Mouse (Mus musculus) gastrocnemius, postnatal 4 days (tissue): ENCODE data around the gene Rnf167. TPM values are rescaled to one million over a fixed set of nuclear protein-coding genes. Genes with fewer than 3 reads are reported as not detected.

Experiments used
- DNase-seq, 2 experiments: peaks; one replicate each; pipeline ENCODE4 v3.0.0; 2021 to 2022; ENCODE audit warnings: low spot score in 2 of 2, mixed read lengths in 2 of 2
- long read RNA-seq, 2 experiments: library from polyadenylated mRNA; stranded (forward); transcript quantifications; one replicate each; pipeline ENCODE4 v2.0.0; 2021
- total RNA-seq, 2 experiments: library from RNA; stranded (reverse); gene quantifications; 2 replicates each; pipeline ENCODE4 v1.2.3; 2021

The Rnf167 gene
- 10 to 100 TPM; 43.5 to 44.0 TPM for total RNA-seq
- long read RNA-seq, experiment 1, transcript Rnf167-201 (9 exons, 1,833 nt) = major isoform, 34 of 54 reads
- long read RNA-seq, experiment 1, partial matches to known transcripts = 3 of 54 reads
- long read RNA-seq, experiment 1, other reads (novel, unspliced or antisense) = 17 of 54 reads
- long read RNA-seq, experiment 2, transcript Rnf167-201 (9 exons, 1,833 nt) = major isoform, 22 of 49 reads
- long read RNA-seq, experiment 2, partial matches to known transcripts = 4 of 49 reads
- long read RNA-seq, experiment 2, other reads (novel, unspliced or antisense) = 23 of 49 reads

- DNase-seq = peak; percentile 87 to 96
Measured at GRCm38 (mm10) chr11:70646691-70647650, at the start of gene Rnf167, which contains the start of gene Slc25a11. Rnf167 (plus strand) TSS chr11:70647235. Slc25a11 (minus strand) TSS chr11:70647479.

DNA sequence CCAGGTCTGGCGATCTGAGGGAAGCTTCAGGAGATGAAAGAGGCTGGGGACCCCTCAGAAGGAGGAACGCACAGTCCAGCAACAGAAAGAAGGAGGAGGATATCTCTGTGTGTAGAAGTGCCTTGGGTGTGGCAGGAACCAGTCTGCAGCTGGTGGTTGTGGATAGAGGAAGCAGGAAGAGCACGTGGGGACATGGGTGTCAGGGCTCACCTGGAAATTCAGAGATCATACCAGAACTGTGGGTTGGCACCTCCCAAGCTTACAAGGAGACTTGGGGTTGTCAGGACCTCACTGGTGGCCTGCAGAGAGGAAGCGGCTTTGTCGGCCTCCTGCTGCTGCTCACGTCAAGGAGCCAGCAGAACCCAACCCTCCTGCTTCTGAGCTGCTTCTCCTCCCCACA lies 49.7 kb upstream of the Rnf167 start:
- DNase-seq = no peak

- DNase-seq = no peak
Measured at GRCm38 (mm10) chr11:70598451-70598953, 48.5 kb upstream of the Rnf167 start.

DNA sequence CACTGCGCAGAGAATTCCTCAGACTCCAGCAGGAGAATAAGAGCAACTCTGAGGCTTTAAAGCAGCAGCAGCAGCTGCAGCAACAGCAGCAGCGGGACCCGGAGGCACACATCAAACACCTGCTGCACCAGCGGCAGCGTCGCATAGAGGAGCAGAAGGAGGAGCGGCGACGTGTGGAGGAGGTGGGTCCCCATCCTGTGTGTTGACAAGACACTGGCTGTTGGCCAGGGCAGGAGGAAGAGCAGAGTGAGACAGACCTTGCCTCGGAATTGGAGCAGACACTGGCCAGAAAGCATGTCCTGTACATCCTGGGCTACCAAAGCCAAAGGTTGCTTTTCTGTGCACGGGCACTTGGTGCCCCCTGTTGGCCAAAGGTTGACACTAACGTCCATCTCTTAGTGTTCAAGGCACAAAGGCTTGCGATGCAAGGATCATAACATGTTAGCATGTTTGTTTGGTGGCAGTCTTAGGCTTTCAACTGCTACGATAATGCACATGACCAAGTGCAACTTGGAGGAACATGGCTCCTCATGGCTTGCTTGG lies 41.9 kb upstream of the Rnf167 start:
- peak in 1 of 2 experiments; percentile 74 for DNase-seq

DNA sequence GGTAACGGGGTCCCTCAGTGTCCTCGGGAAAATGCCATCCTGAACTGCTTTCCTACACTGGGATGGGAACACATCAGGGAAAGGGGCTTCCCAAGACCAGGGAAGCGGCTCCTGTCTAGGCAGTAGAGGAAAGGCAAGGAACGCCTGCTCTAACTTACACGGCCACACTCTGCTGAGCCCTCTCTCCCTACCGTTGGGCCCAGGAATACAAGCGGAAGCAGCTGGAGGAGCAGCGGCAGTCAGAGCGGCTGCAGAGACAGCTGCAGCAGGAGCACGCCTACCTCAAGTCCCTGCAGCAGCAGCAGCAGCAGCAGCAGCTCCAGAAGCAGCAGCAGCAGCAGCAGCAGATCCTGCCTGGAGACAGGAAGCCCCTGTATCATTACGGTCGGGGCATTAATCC lies 40.3 kb upstream of the Rnf167 start:
- DNase-seq = no peak

DNA sequence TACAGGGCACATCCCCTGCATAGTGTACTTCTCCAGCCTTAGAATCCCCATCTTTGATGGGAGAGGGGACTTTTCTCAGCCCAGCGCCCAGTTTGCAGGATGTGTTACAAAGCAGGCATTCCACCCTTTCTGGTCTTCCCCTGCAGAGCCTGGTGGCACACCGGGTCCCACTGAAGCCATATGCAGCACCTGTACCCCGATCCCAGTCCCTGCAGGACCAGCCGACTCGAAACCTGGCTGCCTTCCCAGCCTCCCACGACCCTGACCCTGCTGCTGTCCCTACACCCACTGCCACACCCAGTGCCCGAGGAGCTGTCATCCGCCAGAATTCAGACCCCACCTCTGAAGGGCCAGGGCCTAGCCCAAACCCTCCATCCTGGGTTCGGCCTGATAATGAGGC lies 39.4 kb upstream of the Rnf167 start:
- DNase-seq = no peak

DNA sequence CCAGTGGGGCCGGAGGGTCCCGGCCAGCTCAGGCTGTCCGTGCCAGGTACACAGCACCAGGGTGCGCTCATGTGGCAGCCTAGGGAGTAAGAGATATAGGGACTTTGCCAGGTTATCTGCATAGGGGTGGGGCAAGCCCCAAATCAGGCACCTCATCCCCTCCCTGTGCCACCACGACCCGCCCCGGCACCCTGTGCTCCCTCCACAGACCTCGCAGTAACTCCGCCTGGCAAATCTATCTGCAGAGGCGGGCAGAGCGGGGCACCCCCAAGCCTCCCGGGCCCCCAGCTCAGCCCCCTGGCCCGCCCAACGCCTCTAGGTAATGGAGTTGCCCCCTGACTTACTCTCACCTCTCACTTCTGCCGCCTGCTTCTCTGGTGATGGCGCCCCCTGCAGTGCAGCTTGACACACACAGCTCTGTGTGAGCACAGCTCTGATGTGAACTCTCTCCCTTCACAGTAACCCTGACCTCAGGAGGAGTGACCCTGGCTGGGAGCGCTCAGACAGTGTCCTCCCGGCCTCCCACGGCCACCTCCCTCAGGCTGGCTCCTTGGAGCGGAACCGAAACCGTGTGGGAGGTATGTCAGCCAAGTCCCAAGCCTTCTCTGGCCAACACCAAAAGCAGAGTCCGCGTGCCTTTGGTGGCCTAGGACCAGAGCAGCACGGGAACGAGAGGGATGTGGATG lies 38.5 kb upstream of the Rnf167 start:
- no peak for DNase-seq

DNA sequence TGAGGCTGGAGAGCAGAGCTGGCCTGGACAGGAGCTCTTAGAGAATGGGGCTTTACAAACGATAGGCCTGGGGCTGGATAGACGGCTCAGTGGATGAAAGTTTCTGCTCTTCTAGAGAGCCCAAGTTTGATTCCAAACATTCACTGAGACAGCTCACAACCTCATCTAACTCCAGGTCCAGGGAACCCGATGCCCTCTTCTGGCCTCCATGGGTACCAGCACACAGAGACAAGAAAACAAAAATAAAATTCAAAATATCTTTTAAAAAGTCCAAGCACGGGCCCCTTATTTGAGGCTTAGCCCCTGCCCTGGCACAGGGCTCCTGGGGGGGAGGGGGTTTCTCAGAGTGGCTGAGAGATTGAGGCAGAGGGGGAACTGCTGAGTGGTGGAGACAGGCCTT lies 36.3 kb upstream of the Rnf167 start:
- no peak for DNase-seq

- DNase-seq = no peak
Measured at GRCm38 (mm10) chr11:70612505-70612904, 34.5 kb upstream of the Rnf167 start.

DNA sequence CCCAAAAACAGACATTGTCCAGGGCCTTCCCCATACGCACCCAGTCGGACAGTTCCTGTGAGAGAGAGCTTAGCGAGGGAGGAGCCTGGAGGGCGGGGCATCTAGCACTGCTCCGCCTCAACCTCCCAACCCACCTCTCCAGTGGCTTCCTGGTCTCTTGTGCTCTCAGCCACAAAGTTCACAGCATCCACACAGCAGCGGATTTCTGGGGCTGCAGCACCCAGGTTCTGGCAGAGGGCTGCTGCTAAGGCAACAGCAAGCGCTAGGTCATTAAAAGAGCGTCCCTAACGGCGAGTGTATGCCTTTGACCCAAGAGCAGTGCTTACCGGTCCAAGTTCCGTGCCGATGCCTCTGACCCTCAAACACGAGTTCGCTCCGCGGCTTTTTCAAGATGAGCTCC lies 32.0 kb upstream of the Rnf167 start:
- DNase-seq = peak in 1 of 2 experiments; percentile 64

- no peak for DNase-seq
Measured at GRCm38 (mm10) chr11:70615516-70616093, 31.4 kb upstream of the Rnf167 start, which contains the start of gene 4930544D05Rik. 4930544D05Rik (plus strand) TSS chr11:70615848.

DNA sequence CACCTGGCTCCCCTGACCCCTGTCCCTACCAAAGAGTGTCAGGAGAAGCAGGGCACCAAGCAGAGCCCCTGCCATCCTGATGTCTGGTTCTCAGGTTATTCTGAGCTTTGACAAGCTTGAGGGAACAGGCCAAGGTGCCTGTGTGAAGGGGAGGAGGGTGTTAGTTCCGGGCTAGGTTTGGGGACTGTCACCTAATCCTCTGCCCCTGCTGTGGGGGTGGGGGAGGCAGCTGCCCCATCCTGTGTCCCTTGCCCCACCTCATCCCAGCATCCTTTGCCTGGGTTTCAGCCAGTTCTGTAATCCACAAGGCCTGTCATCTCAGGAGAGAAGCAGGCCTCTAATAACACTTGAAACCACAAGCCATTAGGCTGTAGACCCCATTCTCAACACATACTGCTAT lies 27.9 kb upstream of the Rnf167 start, which contains the start of gene Chrne:
Gene Chrne, minus strand, starts transcription at position 116 of the 400 bp plus-strand sequence.
- DNase-seq = no peak

GRCm38 (mm10) chr11:70621972-70622814 lies 24.8 kb upstream of the Rnf167 start:
- no peak for DNase-seq

GRCm38 (mm10) chr11:70623053-70623742 lies 23.8 kb upstream of the Rnf167 start:
- DNase-seq = no peak

DNA sequence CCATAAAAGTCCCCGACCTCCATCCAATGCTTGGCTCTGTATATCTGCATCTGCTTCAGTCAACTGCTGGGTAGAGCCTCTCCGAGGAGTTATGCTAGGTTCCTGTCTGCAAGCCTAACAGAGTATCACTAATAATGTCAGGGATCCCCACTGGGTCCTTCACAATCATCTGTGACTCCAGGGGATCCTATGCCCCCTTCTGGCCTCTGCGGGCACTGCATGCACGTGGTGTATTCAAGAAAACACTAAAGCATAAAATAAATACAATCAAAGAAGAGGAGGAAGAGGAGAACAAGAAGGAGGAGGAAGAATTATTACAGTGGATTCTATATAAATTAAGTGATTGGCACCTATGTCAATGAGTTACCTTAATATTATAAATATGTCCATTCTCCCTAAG lies 21.6 kb upstream of the Rnf167 start:
- no peak for DNase-seq

GRCm38 (mm10) chr11:70626877-70627276 lies 20.2 kb upstream of the Rnf167 start:
- DNase-seq = no peak

DNA sequence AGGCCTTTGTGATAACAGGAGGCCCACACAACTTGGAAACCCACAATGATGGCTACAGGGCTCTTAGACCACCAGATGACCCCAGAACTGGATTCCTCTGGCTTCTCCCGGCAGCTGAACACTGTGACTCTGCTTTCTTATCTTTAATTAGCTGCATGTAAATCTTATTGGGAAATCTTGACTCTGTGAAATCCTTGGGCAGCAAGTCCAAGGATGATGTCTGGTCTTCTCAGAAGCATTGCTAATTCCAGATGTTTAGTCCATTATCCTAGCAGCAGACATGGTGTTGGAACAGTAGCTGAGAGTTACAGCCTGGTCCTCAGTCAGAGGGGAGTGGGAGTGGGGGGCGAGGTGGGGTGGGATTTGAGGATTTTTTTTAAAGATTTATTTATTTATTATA lies 18.6 kb upstream of the Rnf167 start:
- DNase-seq = no peak

DNA sequence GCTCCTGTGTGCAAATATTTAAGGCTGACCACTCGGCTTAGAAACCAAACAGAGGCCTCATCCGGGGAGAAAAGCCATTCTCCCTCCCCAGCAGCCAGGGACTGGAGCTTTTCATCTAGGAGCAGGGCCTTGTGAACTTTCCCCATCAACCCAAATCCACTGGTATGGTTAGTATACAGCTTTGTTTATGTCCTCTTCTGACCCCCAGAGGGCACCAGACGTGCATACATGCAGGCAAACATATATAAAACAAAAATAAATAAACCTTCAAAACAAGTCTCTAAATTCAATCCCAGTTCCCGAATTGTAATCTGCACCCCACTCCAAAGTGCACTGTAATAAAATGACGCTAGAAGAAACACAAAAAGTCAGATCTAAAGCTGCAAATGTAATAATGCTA lies 17.5 kb upstream of the Rnf167 start:
- DNase-seq = no peak

- DNase-seq = no peak
Measured at GRCm38 (mm10) chr11:70630129-70630528, 16.9 kb upstream of the Rnf167 start.
